Mouse (Mus musculus) urinary bladder, postnatal 36 days (tissue): ENCODE measurements around the gene Gxylt1.
"Not testable (repeated sequence)": the region's sequence is repeated elsewhere in the genome, so short reads cannot be mapped to it uniquely, and the experiment has no call there.

Experiments
- DNase-seq, 2 experiments: peaks; one replicate each; pipeline ENCODE4 v3.0.0; 2022; ENCODE audit warnings: low spot score in 2 of 2, mixed read lengths in 1 of 2

Gxylt1 gene

DNA sequence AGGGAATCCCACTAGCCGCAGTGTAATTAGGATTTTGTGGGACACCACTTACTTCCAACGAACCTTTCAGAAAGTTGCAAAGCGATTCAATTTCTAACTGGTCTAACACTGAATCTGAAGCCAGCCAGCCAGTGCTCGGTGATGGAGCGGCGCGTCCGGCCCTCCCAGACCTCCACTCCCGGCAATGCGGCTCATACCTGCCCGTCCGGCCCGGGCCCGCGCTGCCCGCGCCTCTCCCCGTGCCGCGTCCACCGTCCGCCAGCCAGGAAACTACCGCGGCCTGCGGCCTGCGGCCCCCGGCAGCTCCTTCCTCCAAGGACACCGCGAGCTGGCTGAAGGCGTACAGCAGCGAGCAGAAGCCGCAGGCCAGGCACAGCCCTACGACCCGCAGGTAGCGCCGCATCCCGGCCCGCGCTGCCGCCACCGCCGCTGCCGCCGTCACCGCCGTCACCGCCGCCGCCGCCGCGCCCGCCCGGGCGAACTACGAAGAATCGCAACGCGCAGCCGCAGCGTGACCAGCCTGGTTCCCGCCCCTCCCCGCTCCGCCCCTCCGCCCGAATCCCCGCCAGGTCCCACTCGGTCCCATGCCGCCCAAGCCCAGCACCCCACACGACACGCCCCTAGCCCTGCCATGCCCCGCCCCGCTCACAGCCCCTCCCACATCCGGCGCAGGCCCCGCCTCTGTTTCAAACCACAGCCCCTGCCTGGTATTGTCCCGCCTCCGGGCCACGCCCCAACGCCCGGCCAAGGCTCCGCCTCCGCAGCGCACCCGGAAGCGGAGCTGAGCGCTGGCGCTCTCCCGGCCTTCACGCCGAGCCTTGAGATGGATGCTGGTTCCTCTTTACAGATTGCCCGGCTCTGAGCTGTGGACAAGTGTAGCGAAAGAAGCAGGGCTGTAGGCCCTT lies at the start of gene Gxylt1:
Gene Gxylt1 (minus strand): TSS at position 501 of the 905 bp plus-strand sequence.
- DNase-seq: peak; percentile 100

DNA sequence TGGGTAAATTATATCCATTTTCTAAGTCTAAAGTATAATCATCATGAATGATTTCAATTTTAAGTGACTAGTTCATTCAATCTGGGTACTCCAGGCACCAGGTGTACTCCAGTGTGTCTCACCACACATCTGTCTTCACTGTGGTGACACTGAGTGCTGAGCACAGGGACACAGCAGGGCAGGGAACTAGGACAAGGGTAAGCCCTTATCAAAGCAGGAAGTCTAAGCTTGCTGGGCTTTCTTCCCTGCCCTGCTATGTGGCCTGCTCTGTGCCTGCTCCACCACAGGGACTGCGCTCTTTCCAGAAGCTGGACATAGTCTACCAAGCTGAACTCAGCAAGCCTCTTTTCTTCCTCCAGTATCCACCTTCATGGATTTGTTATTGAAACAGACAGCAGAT lies 43.8 kb upstream of the Gxylt1 start:
- DNase-seq: peak; percentile 25 to 47

DNA sequence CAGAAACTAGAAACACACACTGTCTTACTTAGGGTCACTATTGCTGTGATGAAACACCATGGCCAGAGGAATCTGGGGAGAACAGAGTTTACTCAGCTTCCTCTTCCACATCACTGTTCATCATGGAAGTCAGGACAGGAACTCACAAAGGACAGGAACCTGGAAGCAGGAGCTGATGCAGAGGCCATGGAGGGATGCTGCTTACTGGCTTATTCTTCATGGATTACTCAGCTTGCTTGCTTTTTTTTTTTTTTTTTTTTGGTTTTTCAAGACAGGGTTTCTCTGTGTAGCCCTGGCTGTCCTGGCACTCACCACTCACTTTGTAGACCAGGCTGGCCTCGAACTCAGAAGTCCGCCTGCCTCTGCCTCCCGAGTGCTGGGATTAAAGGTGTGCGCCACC lies 35.3 kb upstream of the Gxylt1 start:
- DNase-seq: not testable (repeated sequence)

GRCm38 (mm10) chr15:93298197-93298596 lies 23.2 kb upstream of the Gxylt1 start:
- no peak for DNase-seq

GRCm38 (mm10) chr15:93294483-93294882 lies 19.5 kb upstream of the Gxylt1 start:
- DNase-seq: no peak

GRCm38 (mm10) chr15:93288321-93288720 lies 13.3 kb upstream of the Gxylt1 start:
- no peak for DNase-seq

DNA sequence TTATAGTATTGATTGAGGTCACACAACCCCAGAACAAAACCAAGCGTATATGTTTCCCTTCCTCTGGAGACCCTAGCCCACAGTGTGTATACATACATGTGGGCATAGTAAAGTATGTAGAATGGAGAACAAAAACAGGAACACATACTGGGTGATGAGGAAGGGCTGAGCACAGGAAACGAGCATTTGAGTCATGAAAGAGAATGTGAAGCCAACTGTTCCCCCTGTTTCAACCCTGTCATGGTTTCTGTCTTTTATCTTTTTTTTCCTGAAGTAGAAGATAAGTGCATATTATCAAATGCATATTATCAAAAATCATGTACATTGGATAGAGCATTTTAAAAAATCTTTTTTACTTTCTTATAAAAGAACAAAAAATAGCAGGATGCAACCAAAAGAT lies 12.6 kb upstream of the Gxylt1 start:
- DNase-seq: no peak

DNA sequence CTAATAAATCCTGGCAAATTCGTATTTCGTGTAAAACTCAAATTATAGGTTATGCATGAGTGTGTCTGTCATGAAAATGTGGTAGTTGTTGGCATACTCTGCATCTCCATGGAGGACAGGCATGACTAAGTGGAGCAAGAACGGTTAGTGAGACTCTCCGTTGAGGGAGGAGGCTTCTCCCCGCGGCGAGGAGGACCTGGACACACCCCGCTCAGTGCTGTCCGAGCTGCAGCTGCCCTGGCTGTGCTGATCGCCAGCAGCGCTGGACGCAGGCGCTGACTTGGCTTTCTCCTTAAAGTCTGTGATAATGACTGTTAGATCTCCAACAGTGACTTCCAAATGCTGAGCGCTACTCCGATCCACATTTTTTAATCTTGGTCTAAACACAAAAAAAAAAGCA lies 10.3 kb upstream of the Gxylt1 start:
- no peak for DNase-seq

- no peak for DNase-seq
These were observed 9.3 kb upstream of the Gxylt1 start for GRCm38 (mm10) chr15:93284326-93284725.

GRCm38 (mm10) chr15:93283349-93283748 lies 8.4 kb upstream of the Gxylt1 start:
- DNase-seq: no peak

GRCm38 (mm10) chr15:93276276-93276675 lies 1.3 kb upstream of the Gxylt1 start:
- DNase-seq: no peak

- DNase-seq: no peak
These were observed 644 bp upstream of the Gxylt1 start for GRCm38 (mm10) chr15:93275623-93276022.

GRCm38 (mm10) chr15:93273788-93274678 lies 946 bp downstream of the Gxylt1 start:
- DNase-seq: no peak

- no peak for DNase-seq
These were observed 2.0 kb downstream of the Gxylt1 start for GRCm38 (mm10) chr15:93272948-93273347.

DNA sequence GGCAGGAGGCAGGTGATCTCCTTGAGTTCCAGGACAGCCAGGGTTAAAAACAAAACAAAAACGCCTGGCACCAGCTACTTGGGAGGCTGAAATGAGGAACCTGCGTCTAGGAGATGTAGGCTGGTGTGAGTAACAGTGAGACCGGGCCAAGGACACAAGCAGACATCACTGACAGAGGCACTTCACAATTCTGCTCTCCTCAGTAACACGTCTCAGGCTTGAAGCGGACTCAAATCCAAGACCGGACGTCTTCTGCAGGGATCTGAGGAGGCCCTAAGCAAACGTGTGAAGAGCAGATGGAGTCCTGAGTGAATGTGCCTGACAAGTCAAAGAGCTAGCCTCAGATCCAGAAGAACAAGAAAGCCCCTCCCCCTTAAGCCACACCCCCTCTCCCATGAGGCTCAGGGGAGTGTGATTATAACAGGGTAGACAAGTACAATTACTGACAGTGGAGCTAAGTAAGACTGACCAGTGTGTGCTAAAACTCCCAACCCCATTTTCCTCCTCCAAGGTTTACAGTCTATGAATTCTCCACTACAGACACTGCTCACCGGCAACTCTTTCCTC lies 4.6 kb downstream of the Gxylt1 start:
- no peak for DNase-seq

DNA sequence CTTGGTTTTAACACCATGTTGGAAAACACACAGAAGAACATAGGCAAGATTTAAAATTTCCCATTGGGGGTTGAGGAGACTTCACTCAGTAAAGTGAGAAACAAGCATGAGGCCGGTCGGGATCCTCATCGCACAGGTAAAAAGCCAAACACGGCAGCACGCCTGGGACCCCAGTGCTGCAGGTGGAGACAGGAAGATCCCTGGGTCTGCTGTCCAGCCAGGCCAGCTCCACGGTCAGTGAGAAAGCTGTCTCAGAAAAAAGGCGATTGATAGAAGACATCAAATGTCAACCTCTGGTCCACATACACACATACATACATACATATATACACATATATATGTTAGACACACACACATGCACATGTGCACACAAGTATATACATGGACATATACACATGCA lies 5.4 kb downstream of the Gxylt1 start:
- DNase-seq: no peak

DNA sequence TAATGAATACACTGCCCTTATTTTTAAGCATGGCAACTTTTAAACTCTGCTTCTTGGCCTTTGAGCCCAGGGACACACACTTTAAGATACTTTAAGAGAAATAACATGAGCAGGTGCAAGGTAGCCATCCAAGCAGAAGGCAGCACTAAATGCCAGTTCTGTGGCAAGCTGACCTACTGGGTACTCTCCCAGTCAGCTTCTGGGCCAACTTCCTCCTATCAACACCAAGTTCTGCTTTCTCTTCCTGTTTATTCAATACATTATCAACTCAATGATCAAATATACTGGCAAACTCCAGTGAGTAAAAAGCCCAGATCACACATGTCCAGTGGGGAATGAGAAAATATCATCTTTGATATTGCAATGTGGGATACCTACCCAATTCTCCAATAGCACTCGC lies 7.0 kb downstream of the Gxylt1 start:
- DNase-seq: no peak

DNA sequence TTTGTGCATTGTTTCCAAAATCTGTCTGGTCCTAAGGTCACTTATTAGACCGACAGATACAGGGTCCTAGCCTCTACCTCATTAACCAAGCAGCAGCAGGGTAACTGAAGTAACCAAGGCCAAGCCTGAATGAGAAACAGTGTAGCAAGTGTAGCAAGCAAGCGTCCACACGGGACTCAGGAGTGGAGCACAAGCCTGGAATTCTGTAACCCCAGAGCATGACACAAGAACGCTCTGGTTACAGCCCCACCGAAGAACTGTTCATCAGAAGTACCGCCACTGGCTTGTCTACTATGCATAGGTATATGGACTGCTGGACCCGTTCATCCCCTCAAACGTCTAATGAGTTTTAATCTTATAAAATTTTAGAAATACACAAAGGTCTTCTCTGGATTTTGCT lies 7.5 kb downstream of the Gxylt1 start:
- DNase-seq: no peak

- no peak for DNase-seq
These were observed 8.6 kb downstream of the Gxylt1 start for GRCm38 (mm10) chr15:93266361-93266760.

GRCm38 (mm10) chr15:93265728-93266127 lies 9.3 kb downstream of the Gxylt1 start:
- DNase-seq: peak; percentile 49 to 63

DNA sequence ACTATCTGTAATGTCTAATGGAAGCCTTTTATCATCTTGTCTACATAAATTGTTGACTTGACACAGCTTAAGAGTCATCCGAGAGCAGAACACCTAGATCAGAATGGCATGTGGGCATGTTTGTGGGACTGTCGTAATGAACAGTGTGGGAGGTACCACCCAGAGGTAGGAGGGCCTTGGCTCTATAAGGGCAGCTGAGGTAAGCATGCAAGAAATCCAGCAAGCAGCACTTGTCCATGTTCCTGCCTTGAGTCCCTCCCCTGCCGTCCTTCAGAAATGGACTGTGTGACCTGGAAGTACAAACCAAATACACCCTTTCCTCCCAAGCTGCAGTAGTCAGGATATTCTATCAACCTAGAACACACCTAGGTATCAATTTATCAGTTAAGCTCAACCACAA lies 9.7 kb downstream of the Gxylt1 start:
- DNase-seq: no peak

- DNase-seq: no peak
These were observed 10.8 kb downstream of the Gxylt1 start for GRCm38 (mm10) chr15:93264221-93264620.
